Mouse (Mus musculus): ENCODE results near the gene Pi16. TPM values are rescaled to one million over a fixed set of nuclear protein-coding genes. Genes with fewer than 3 reads are reported as not detected.

The Pi16 gene
- total RNA-seq, 1 experiment, result 0.71 TPM

DNA sequence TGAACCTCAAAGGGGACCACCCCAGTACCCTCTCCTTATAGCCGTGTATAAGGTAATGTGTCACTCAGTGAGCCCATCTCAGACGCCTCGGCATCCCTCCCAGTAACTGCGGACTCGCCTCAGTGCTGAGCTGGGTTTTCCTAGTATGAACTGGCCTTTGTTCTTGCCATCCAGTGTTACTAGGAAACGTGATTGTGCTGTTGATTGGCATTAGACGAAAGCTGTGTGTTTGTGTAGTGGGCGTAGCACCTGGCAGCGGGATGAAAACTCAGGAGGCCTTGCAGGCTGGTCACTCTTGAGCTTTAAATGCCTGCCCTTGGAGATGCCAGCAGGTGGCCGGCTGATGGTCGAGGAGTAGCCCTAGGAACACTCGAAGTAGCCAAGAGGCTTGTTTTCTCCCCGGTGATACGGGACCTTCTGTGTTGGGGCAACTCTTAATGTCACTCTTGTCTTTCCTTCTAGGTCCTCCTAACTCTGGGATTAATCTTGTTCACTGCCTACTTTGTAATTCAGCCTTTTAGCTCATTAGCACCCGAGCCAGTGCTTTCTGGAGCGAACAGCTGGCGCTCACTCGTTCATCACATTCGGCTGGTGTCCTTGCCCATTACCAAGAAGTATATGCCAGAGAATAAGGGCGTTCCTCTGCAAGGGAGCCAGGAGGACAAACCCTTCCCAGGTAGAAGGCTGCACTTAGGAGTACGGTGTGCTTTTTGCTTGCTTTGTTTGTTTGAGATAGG, 35.1 kb upstream of the Pi16 start:
- H3K9ac ChIP-seq (ENCODE audit: insufficient read depth, low read depth, low read length, poor library complexity, severe bottlenecking), result no peak overlapping the region
- DNase-seq (ENCODE audit: low read depth, low spot score), result no peak
- H3K9me3 ChIP-seq (ENCODE audit: control insufficient read depth, insufficient read depth, low read depth, low read length), result no peaks in the 10 kb centered on the region
- in situ Hi-C loops (cut with MboI; ENCODE audit: low sequenced_read_pairs in 2 of 2, unreplicated experiment in 2 of 2), result no loop called here
- TF ChIP-seq MAFK (IDR thresholded peaks at IDR 0.05; ENCODE audit: insufficient read depth, low read depth, low read length) (no peak), ZC3H11A (IDR thresholded peaks at IDR 0.05; ENCODE audit: borderline replicate concordance, low read depth, low read length) (no peak), HCFC1 (IDR thresholded peaks at IDR 0.05; ENCODE audit: borderline replicate concordance, insufficient read depth, low read length) (no peak), CHD2 (IDR thresholded peaks at IDR 0.05; ENCODE audit: low read depth, low read length) (no peak), ZNF384 (IDR thresholded peaks at IDR 0.05; ENCODE audit: low read depth, low read length) (no peak)
- H3K4me1 ChIP-seq (ENCODE audit: control insufficient read depth in 2 of 2, insufficient read depth in 2 of 2, low read length in 2 of 2, poor library complexity in 1 of 2), result peaks cover 0 to 14% of the 10 kb centered on the region in 2 experiments; a peak in 3 of 4 replicates
- H3K4me3 ChIP-seq (ENCODE audit: insufficient read depth in 1 of 2, low read depth in 1 of 2, low read length in 2 of 2, poor library complexity in 1 of 2, severe bottlenecking in 1 of 2), result no peak overlapping the region
- no peak overlapping the region for H3K27ac ChIP-seq (ENCODE audit: insufficient read depth, low read depth, low read length, poor library complexity, severe bottlenecking)
- peaks cover 23% of the 10 kb centered on the region; the same call in 1 of the 2 replicates for H3K36me3 ChIP-seq (ENCODE audit: control insufficient read depth, insufficient read depth, low read length, poor library complexity, severe bottlenecking)

DNA sequence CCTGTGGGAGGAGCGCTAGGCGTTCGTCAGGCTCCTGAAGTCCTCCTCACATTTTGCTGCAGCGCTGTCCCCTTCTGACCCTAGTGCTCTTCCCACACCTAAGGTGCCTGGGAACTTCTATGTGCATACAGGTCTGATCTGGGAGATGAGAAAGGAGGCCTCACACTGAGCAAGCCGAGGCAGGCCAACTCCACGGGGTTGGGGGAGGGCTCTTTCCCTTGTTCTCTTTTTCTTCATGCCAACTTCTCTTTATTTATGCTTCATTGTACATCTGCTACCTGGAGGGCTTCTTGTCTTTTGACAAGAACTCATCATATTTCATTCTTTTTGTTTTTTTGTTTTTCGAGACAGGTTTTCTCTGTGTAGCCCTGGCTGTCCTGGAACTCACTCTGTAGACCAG, 25.7 kb upstream of the Pi16 start:
- in situ Hi-C loops (cut with MboI; ENCODE audit: low sequenced_read_pairs in 2 of 2, unreplicated experiment in 2 of 2), result no loop called here
- peaks cover 7% of the 10 kb centered on the region; the same call in 1 of the 2 replicates for H3K36me3 ChIP-seq (ENCODE audit: control insufficient read depth, insufficient read depth, low read length, poor library complexity, severe bottlenecking)
- TF ChIP-seq MAFK (IDR thresholded peaks at IDR 0.05; ENCODE audit: insufficient read depth, low read depth, low read length) (no peak), HCFC1 (IDR thresholded peaks at IDR 0.05; ENCODE audit: borderline replicate concordance, insufficient read depth, low read length) (no peak), CHD2 (IDR thresholded peaks at IDR 0.05; ENCODE audit: low read depth, low read length) (no peak)

DNA sequence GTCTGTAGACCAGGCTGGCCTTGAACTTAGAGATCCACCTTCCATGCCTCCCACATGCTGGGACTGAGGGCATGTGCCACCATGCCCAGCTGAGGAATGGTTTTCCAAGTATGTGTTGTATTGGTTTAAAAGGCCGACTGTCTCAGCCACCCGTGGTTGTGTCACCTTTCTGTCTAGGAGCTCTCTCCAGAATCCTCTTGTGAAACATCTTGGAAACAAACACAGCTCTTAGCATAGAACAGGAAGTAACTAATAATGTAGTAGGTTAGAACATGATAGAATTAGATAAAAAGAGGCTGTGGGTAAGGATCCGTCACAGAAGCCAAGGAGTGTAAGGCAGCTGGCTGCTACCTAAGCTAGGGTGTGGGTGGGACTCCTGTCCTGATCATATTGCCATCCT, 24.5 kb upstream of the Pi16 start:
- in situ Hi-C loops (cut with MboI; ENCODE audit: low sequenced_read_pairs in 2 of 2, unreplicated experiment in 2 of 2), result no loop called here
- H3K27ac ChIP-seq (ENCODE audit: insufficient read depth, low read depth, low read length, poor library complexity, severe bottlenecking), result no peak overlapping the region

More for the DNA sequence above, 25.7 kb upstream of the Pi16 start:
- Histone ChIP-seq H3K4me1 (ENCODE audit: control insufficient read depth in 2 of 2, insufficient read depth in 2 of 2, low read length in 2 of 2, poor library complexity in 1 of 2) (peaks cover 0 to 4% of the 10 kb centered on the region in 2 experiments; a peak in 1 of 4 replicates), H3K9me3 (ENCODE audit: control insufficient read depth, insufficient read depth, low read depth, low read length) (no peaks in the 10 kb centered on the region), H3K27ac (ENCODE audit: insufficient read depth, low read depth, low read length, poor library complexity, severe bottlenecking) (no peak overlapping the region), H3K9ac (ENCODE audit: insufficient read depth, low read depth, low read length, poor library complexity, severe bottlenecking) (no peak overlapping the region), H3K4me3 (ENCODE audit: insufficient read depth in 1 of 2, low read depth in 1 of 2, low read length in 2 of 2, poor library complexity in 1 of 2, severe bottlenecking in 1 of 2) (no peak overlapping the region)
- DNase-seq (ENCODE audit: low read depth, low spot score), result no peak

DNA sequence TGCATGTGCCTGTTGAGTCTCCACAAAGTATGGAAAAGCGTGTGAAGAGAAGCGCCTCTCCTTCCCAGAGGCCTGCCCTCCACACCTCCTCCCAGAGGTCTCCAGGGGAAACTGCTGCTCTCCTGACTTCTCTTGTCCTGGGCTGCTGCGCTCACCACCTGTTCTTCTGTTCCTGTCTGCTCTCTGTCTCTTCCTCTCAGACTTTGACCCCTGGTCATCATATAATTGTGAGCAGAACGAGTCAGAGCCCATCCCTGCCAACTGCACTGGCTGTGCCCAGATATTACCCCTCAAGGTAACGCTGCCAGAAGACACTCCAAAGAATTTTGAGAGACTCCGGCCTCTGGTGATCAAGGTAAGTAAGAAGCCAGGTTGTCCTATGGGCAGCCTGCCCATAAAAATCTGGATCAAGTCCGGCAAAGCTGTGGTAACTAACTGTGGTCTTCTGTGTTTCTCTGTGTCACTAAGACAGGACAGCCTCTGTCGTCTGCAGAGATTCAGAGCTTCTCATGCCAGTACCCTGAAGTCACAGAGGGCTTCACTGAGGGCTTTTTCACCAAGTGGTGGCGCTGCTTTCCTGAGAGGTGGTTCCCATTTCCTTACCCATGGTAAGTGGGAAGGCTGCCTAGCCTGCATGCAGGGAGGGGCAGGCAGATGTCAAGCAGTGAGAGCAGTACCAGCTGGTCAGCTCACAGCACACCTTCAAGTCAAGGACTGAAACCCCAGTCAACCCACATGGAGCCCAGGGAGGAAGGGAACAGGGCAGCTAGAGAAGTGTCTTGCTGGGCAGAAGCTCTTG, 23.5 kb upstream of the Pi16 start:
- DNase-seq (ENCODE audit: low read depth, low spot score), result no peak
- H3K36me3 ChIP-seq (ENCODE audit: control insufficient read depth, insufficient read depth, low read length, poor library complexity, severe bottlenecking), result peaks cover 12% of the 10 kb centered on the region; the same call in 1 of the 2 replicates

More for the DNA sequence above, 24.5 kb upstream of the Pi16 start:
- H3K9me3 ChIP-seq (ENCODE audit: control insufficient read depth, insufficient read depth, low read depth, low read length), result no peaks in the 10 kb centered on the region
- TF ChIP-seq CHD2 (IDR thresholded peaks at IDR 0.05; ENCODE audit: low read depth, low read length) (no peak), HCFC1 (IDR thresholded peaks at IDR 0.05; ENCODE audit: borderline replicate concordance, insufficient read depth, low read length) (no peak)
- peaks cover 9% of the 10 kb centered on the region; the same call in 1 of the 2 replicates for H3K36me3 ChIP-seq (ENCODE audit: control insufficient read depth, insufficient read depth, low read length, poor library complexity, severe bottlenecking)
- no peak overlapping the region for H3K9ac ChIP-seq (ENCODE audit: insufficient read depth, low read depth, low read length, poor library complexity, severe bottlenecking)
- DNase-seq (ENCODE audit: low read depth, low spot score), result no peak
- peaks cover 0 to 7% of the 10 kb centered on the region in 2 experiments; a peak in 2 of 4 replicates for H3K4me1 ChIP-seq (ENCODE audit: control insufficient read depth in 2 of 2, insufficient read depth in 2 of 2, low read length in 2 of 2, poor library complexity in 1 of 2)
- no peak overlapping the region for H3K4me3 ChIP-seq (ENCODE audit: insufficient read depth in 1 of 2, low read depth in 1 of 2, low read length in 2 of 2, poor library complexity in 1 of 2, severe bottlenecking in 1 of 2)

More for the DNA sequence above, 23.5 kb upstream of the Pi16 start:
- peaks cover 0 to 7% of the 10 kb centered on the region in 2 experiments; a peak in 2 of 4 replicates for H3K4me1 ChIP-seq (ENCODE audit: control insufficient read depth in 2 of 2, insufficient read depth in 2 of 2, low read length in 2 of 2, poor library complexity in 1 of 2)
- no peak overlapping the region for H3K9ac ChIP-seq (ENCODE audit: insufficient read depth, low read depth, low read length, poor library complexity, severe bottlenecking)
- no peaks in the 10 kb centered on the region for H3K9me3 ChIP-seq (ENCODE audit: control insufficient read depth, insufficient read depth, low read depth, low read length)
- in situ Hi-C loops (cut with MboI; ENCODE audit: low sequenced_read_pairs in 2 of 2, unreplicated experiment in 2 of 2), result no loop called here
- H3K4me3 ChIP-seq (ENCODE audit: insufficient read depth in 1 of 2, low read depth in 1 of 2, low read length in 2 of 2, poor library complexity in 1 of 2, severe bottlenecking in 1 of 2), result no peak overlapping the region
- no peak for TF ChIP-seq ZC3H11A (IDR thresholded peaks at IDR 0.05; ENCODE audit: borderline replicate concordance, low read depth, low read length)
- no peak for TF ChIP-seq CHD2 (IDR thresholded peaks at IDR 0.05; ENCODE audit: low read depth, low read length)
- TF ChIP-seq MAFK (IDR thresholded peaks at IDR 0.05; ENCODE audit: insufficient read depth, low read depth, low read length), result no peak
- TF ChIP-seq HCFC1 (IDR thresholded peaks at IDR 0.05; ENCODE audit: borderline replicate concordance, insufficient read depth, low read length), result no peak
- TF ChIP-seq ZNF384 (IDR thresholded peaks at IDR 0.05; ENCODE audit: low read depth, low read length), result no peak
- H3K27ac ChIP-seq (ENCODE audit: insufficient read depth, low read depth, low read length, poor library complexity, severe bottlenecking), result no peak overlapping the region
